Mouse (Mus musculus) limb, embryonic 13.5 days (tissue): ENCODE measurements around the gene Pcbp4. TPM values are rescaled to one million over a fixed set of nuclear protein-coding genes. Genes with fewer than 3 reads are reported as not detected.

Experiments
- ATAC-seq: fragments of 200-750 bp; cut with Nextera tagmentation; 2 replicates; pipeline ENCODE4 v1.8.0; 2017; ENCODE audit warnings: low read depth, moderate number of reproducible peaks, moderate TSS enrichment; ENCODE audit not compliant: low FRiP score
- H3K27ac ChIP-seq: fragments of 300-500 bp; sonication (generic); 2 replicates; pipeline ENCODE4 v1.5.1; 2015; ENCODE audit warnings: inconsistent platforms, mild to moderate bottlenecking, moderate library complexity
- H3K27me3 ChIP-seq: fragments of 300-500 bp; sonication (generic); 2 replicates; pipeline ENCODE4 v1.6.1; 2015; ENCODE audit warnings: mild to moderate bottlenecking, inconsistent platforms
- H3K36me3 ChIP-seq: fragments of 300-500 bp; sonication (generic); 2 replicates; pipeline ENCODE4 v1.6.1; 2015; ENCODE audit warnings: inconsistent platforms, mild to moderate bottlenecking, moderate library complexity
- H3K4me1 ChIP-seq: fragments of 300-500 bp; sonication (generic); 2 replicates; pipeline ENCODE4 v1.6.1; 2015; ENCODE audit warnings: inconsistent platforms
- H3K4me2 ChIP-seq: fragments of 300-500 bp; sonication (generic); replicated peaks from 2 replicates; pipeline ENCODE4 v1.6.1; 2015; ENCODE audit warnings: inconsistent platforms, mild to moderate bottlenecking, moderate library complexity
- H3K4me3 ChIP-seq: fragments of 300-500 bp; sonication (generic); 2 replicates; pipeline ENCODE4 v1.5.1; 2015; ENCODE audit warnings: moderate library complexity, mild to moderate bottlenecking, inconsistent platforms
- H3K9ac ChIP-seq: fragments of 300-500 bp; sonication (generic); 2 replicates; pipeline ENCODE4 v1.6.1; 2015; ENCODE audit warnings: mild to moderate bottlenecking, inconsistent platforms
- H3K9me3 ChIP-seq: fragments of 300-500 bp; sonication (generic); 2 replicates; pipeline ENCODE4 v1.6.1; 2016; ENCODE audit warnings: inconsistent platforms
- WGBS: fragments of 180-500 bp; shearing (Covaris S2); methylation state at CpG from one replicate; pipeline ENCODE4 v1.1.7; 2015; 5-methylcytosine and 5-hydroxymethylcytosine counted together
- polyA plus RNA-seq: library from polyadenylated mRNA; unstranded; fragments of >200 nt; fragmentation: Nextera tagmentation; extraction: Ambion mirVana; gene quantifications from 2 replicates; pipeline ENCODE4 v1.2.1, GENCODE M21; 2015

Gene Pcbp4
- 129 and 137 TPM in 2 replicates for polyA plus RNA-seq

DNA sequence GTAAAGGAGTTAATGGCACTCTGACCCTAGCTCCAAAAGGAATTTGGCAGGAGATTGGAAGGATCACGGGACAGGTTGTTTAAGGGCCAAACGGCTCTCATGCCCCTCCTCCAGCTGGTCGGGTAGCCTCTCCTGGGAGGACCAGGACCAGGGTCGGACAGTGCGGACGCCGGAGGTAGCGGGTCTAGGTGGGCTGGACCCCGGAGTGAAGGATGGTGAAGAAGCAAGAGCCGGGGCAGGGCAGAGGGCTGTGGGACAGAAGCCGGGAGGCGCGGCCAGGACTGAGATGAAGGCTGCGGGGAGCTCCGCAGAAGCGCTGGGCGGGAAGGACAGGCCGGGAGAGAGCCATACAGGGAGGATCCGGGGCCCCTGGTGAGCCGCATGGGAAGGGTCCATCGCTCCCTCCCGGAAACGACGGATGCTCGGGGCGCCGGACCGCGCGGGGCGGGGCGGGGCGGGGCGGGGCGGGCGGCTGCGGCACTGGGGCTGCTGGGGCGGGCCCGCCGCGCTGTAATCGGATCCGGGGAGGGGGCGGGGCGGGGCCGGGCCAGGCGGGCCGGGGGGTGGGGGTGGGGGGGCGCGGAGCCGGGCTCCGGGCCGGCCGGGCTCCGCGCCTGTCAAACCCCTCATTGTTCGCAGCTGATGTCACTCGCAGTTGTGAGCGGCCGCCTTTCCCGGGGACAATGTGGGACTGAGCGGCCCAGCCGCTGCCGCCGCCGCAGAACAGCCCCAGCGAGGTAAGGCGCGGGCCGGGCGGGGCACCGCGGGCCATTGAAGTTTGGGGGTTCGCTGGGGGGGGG lies at the start of gene Pcbp4:
Gene Pcbp4, plus strand, starts transcription at position 21 of the 800 bp plus-strand sequence.
- Histone ChIP-seq H3K27me3 (no peaks in the 10 kb centered on the region), H3K4me2 (peak within 1 kb of the TSS; percentile 87), H3K4me1 (peaks cover 89% of the 10 kb centered on the region), H3K27ac (peak within 1 kb of the TSS; percentile 92), H3K4me3 (peak within 1 kb of the TSS; percentile 71), H3K9me3 (no peaks in the 10 kb centered on the region), H3K9ac (peak within 1 kb of the TSS; percentile 84), H3K36me3 (peaks cover 18% of the 10 kb centered on the region)
- under 1% methylated on average over 28 of the region's 74 CpGs for WGBS
- peak; percentile 71 for ATAC-seq

DNA sequence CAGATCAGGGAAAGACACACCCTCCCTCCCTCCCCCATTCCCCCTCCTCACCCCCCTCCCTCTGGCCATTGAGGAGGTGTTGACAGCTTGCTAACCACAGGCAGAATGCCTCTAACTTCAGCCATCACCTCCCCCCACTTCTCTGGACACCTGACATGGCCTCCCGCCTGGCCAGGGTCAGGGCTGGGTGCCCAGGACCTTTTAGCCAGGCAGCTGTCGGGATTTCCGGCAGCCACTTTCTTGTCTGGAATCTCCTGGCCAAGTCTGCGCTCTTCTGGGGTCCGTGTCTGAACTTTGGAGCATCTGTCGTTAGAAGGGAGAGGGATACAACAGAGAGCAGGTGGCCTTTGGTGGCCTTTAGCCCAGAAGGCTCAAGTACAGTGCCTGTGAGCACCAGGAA lies 47.8 kb upstream of the Pcbp4 start:
- ATAC-seq, result peak; percentile 58
- Histone ChIP-seq H3K9me3 (0 out of 2 replicates have a peak, but pooled peaks cover 4% of the 10 kb centered on the region), H3K27ac (no peak overlapping the region), H3K4me1 (peaks cover 31% of the 10 kb centered on the region), H3K4me2 (no peak overlapping the region), H3K9ac (no peak overlapping the region), H3K36me3 (no peaks in the 10 kb centered on the region), H3K27me3 (no peaks in the 10 kb centered on the region), H3K4me3 (no peak overlapping the region)
- WGBS, result 12% methylated on average over 6 of the region's 6 CpGs

DNA sequence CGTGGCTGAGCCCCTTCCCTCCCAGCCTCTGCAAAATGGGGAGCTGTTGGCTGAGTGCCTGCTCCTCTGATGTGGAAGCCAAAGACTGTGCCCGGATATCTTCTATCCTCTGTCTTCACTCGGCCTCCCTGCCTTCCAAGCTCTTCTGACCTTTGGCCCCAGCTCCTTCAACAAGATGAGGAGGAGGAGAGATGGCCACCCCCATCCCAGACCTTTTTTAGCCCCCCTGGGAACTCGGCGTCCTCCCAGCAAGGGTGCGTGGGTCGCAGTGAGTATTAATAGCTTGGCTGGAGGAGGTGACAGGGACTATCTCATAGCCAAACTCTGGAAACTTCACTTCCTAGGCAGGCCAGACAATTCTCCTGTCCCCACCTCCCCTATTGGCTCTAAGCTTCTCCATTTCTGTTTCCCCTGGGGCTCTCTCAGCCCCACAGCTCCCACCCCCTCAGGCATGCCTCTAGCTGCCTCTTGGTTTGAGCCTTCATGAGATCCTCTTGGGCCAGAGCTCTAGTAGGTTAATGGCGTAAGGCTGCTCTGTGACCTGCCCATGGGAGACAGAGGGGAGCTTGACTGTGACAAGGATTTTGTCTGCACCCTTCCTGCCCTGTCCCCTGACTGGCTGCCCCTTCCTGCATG lies 46.5 kb upstream of the Pcbp4 start:
- H3K4me2 ChIP-seq, result no peak overlapping the region
- no peak overlapping the region for H3K9ac ChIP-seq
- 54% methylated on average over 8 of the region's 8 CpGs for WGBS
- H3K27me3 ChIP-seq, result no peaks in the 10 kb centered on the region
- no peaks in the 10 kb centered on the region for H3K36me3 ChIP-seq
- H3K9me3 ChIP-seq, result 0 out of 2 replicates have a peak, but pooled peaks cover 4% of the 10 kb centered on the region
- no peak for ATAC-seq
- peaks cover 42% of the 10 kb centered on the region for H3K4me1 ChIP-seq
- H3K4me3 ChIP-seq, result no peak overlapping the region
- no peak overlapping the region for H3K27ac ChIP-seq

DNA sequence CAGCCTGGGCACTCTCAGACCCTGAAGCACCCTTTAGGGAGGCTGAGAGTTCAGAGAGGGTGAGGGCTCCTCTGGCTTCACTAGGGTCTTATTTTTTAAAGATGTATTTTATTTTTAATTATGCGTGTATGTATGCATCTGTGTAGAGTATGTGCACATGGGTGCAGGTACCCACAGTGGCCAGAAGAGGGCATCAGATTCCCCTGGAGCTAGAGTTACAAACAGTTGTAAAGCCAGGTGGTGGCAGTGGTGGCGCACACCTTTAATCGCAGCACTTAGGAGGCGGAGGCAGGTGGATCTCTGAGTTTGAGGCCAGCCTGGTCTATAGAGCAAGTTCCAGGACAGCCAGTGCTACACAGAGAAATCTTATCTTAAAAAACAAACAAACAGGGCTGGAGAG lies 44.0 kb upstream of the Pcbp4 start:
- H3K4me1 ChIP-seq, result peaks cover 36% of the 10 kb centered on the region
- H3K9ac ChIP-seq, result no peak overlapping the region
- no peak overlapping the region for H3K4me3 ChIP-seq
- H3K27me3 ChIP-seq, result no peaks in the 10 kb centered on the region
- 98% methylated on average over 4 of the region's 4 CpGs for WGBS
- ATAC-seq, result no peak
- no peak overlapping the region for H3K4me2 ChIP-seq
- H3K27ac ChIP-seq, result no peak overlapping the region
- 0 out of 2 replicates have a peak, but pooled peaks cover 4% of the 10 kb centered on the region for H3K9me3 ChIP-seq
- H3K36me3 ChIP-seq, result no peaks in the 10 kb centered on the region

GRCm38 (mm10) chr9:106410086-106410650 lies 42.9 kb upstream of the Pcbp4 start:
- no peak for ATAC-seq
- no peak overlapping the region for H3K4me3 ChIP-seq
- no peak overlapping the region for H3K9ac ChIP-seq

GRCm38 (mm10) chr9:106411091-106411594 lies 41.9 kb upstream of the Pcbp4 start:
- Histone ChIP-seq H3K4me1 (peaks cover 26% of the 10 kb centered on the region), H3K9ac (no peak overlapping the region), H3K4me2 (no peak overlapping the region), H3K36me3 (no peaks in the 10 kb centered on the region), H3K4me3 (no peak overlapping the region), H3K9me3 (0 out of 2 replicates have a peak, but pooled peaks cover 4% of the 10 kb centered on the region), H3K27ac (no peak overlapping the region), H3K27me3 (no peaks in the 10 kb centered on the region)
- no peak for ATAC-seq
- WGBS, result 69% methylated on average over 9 of the region's 9 CpGs

More at GRCm38 (mm10) chr9:106410086-106410650, 42.9 kb upstream of the Pcbp4 start:
- no peak overlapping the region for H3K27ac ChIP-seq
- no peaks in the 10 kb centered on the region for H3K36me3 ChIP-seq
- WGBS, result 40% methylated on average over 2 of the region's 2 CpGs
- H3K4me1 ChIP-seq, result peaks cover 31% of the 10 kb centered on the region
- 0 out of 2 replicates have a peak, but pooled peaks cover 4% of the 10 kb centered on the region for H3K9me3 ChIP-seq
- H3K27me3 ChIP-seq, result no peaks in the 10 kb centered on the region
- H3K4me2 ChIP-seq, result no peak overlapping the region

DNA sequence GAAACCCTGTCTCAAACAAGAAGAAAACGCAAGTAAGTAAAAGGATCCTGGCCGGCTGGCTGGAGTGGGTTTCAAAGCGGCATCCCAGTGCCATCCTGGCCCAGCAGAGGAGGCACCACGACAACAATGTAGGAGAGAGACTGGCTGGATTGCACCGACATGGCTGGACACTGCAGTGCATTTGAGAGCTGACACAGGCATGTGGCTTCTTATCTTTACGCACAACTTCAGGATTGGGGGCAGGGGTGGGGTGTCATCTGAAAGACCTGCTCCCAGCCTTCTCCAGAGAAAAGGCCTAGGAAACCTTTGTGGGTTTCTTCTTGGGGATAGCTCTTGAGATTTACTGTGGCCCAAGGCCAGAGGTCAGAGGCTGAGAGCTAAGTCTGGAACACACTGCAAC lies 41.4 kb upstream of the Pcbp4 start:
- WGBS, result 69% methylated on average over 6 of the region's 6 CpGs
- no peak overlapping the region for H3K4me3 ChIP-seq
- H3K4me2 ChIP-seq, result no peak overlapping the region
- no peak overlapping the region for H3K9ac ChIP-seq
- no peak for ATAC-seq
- no peaks in the 10 kb centered on the region for H3K27me3 ChIP-seq
- H3K27ac ChIP-seq, result no peak overlapping the region
- peaks cover 20% of the 10 kb centered on the region for H3K4me1 ChIP-seq
- H3K9me3 ChIP-seq, result 0 out of 2 replicates have a peak, but pooled peaks cover 4% of the 10 kb centered on the region
- no peaks in the 10 kb centered on the region for H3K36me3 ChIP-seq

DNA sequence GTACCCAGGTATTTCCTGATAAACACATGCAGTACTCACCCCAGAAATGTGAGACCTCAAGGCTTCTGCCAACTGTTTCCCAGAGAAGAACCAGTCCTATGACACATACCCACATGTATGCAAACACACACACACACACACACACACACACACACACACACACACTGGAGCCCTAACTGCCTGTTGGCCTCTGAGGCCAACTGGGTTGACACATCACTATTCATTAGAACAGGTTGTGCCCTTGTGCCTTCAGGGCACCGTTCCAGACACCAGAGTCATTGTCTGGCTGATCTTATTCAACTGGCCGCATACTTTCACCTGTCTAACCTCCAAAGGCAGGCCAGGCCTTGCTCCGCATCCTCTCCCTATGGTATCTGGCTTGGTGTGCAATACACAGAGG lies 40.9 kb upstream of the Pcbp4 start:
- Histone ChIP-seq H3K4me1 (peaks cover 21% of the 10 kb centered on the region), H3K27me3 (no peaks in the 10 kb centered on the region), H3K9me3 (0 out of 2 replicates have a peak, but pooled peaks cover 4% of the 10 kb centered on the region), H3K27ac (no peak overlapping the region), H3K9ac (no peak overlapping the region), H3K36me3 (no peaks in the 10 kb centered on the region), H3K4me2 (no peak overlapping the region), H3K4me3 (no peak overlapping the region)
- no peak for ATAC-seq
- 65% methylated on average over 3 of the region's 3 CpGs for WGBS

DNA sequence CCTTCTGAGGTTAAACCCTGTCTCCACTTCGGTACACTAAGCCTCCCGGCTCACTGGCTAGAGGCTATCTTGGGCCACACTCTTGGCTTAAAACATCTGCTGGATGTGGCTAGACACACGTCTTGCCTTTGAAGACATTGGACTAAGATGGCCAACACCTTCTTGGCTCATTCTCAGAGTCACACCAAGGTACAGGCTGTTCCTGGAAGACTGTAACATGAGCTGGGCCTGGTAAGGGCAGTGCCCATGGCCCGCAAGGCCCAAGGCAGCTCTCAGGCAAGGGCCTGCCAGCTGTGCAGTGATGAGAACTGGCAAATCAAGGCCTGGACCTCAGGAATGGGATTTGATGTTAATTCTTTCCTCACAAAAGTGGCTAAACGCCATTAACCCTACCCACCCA lies 39.5 kb upstream of the Pcbp4 start:
- ATAC-seq, result no peak
- Histone ChIP-seq H3K27ac (no peak overlapping the region), H3K4me3 (no peak overlapping the region), H3K27me3 (no peaks in the 10 kb centered on the region), H3K4me2 (no peak overlapping the region), H3K4me1 (peaks cover 35% of the 10 kb centered on the region), H3K36me3 (no peaks in the 10 kb centered on the region), H3K9me3 (0 out of 2 replicates have a peak, but pooled peaks cover 4% of the 10 kb centered on the region), H3K9ac (no peak overlapping the region)
- 76% methylated on average over 5 of the region's 5 CpGs for WGBS

GRCm38 (mm10) chr9:106416826-106417225 lies 36.3 kb upstream of the Pcbp4 start:
- Histone ChIP-seq H3K27me3 (no peaks in the 10 kb centered on the region), H3K9ac (no peak overlapping the region), H3K27ac (no peak overlapping the region; the same call in 1 of the 2 replicates), H3K9me3 (no peaks in the 10 kb centered on the region), H3K4me1 (peaks cover 52% of the 10 kb centered on the region), H3K4me3 (no peak overlapping the region), H3K4me2 (no peak overlapping the region), H3K36me3 (no peaks in the 10 kb centered on the region)
- 73% methylated on average over 6 of the region's 6 CpGs for WGBS
- no peak for ATAC-seq

GRCm38 (mm10) chr9:106417841-106418625 lies 35.1 kb upstream of the Pcbp4 start:
- H3K4me1 ChIP-seq, result peaks cover 55% of the 10 kb centered on the region
- H3K27me3 ChIP-seq, result no peaks in the 10 kb centered on the region
- H3K9ac ChIP-seq, result peak overlapping the region; percentile 62
- WGBS, result 10% methylated on average over 29 of the region's 29 CpGs
- ATAC-seq, result peak; percentile 60
- H3K36me3 ChIP-seq, result no peaks in the 10 kb centered on the region
- peak overlapping the region; percentile 80 for H3K27ac ChIP-seq
- H3K9me3 ChIP-seq, result no peaks in the 10 kb centered on the region
- peak overlapping the region; percentile 63 for H3K4me2 ChIP-seq
- peak overlapping the region; percentile 28 for H3K4me3 ChIP-seq
